Mouse (Mus musculus) cortical plate, adult 2 months (tissue): ENCODE measurements around the gene Aldh18a1.

Experiments
- CTCF ChIP-seq: fragments of 200-500 bp; IDR thresholded peaks from 2 replicates; pipeline ENCODE4 v1.5.1; 2011; ENCODE audit warnings: mild to moderate bottlenecking, control low read depth, low read length; ENCODE audit not compliant: insufficient read depth; ENCODE audit errors: extremely low read depth
- POLR2A ChIP-seq: fragments of 200-500 bp; IDR thresholded peaks from 2 replicates; pipeline ENCODE4 v1.6.1; 2011; ENCODE audit warnings: mild to moderate bottlenecking, low read length, control low read depth; ENCODE audit not compliant: insufficient read depth; ENCODE audit errors: extremely low read depth

DNA sequence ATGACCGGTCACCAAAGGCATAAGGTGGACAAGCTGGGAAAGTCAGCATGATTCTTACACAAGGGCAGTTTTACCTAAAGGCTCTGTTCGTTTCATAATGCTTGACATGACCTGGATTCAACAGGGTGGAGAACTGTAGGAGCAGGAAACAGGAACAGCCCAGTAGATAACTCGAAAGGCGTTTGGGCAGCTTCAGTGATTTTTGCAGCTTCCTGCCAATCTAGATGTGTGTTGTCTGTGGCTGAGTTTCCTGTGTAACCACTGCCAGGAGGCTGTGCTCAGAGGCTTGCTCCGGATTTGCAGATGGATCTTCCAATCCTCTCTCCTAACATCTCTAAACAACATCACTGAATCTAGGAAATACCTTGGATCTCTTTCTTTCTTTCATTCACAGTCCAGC lies 55.7 kb downstream of the Aldh18a1 start:
- no peak for TF ChIP-seq POLR2A
- no peak for TF ChIP-seq CTCF
